Mouse (Mus musculus): ENCODE measurements at regions not wholly inside any gene's neighbourhood (a gene's known extent, or its start where the extent isn't known, plus 50 kb on each side); places are given as distances from the start of the nearest gene placed in this dataset.

DNA sequence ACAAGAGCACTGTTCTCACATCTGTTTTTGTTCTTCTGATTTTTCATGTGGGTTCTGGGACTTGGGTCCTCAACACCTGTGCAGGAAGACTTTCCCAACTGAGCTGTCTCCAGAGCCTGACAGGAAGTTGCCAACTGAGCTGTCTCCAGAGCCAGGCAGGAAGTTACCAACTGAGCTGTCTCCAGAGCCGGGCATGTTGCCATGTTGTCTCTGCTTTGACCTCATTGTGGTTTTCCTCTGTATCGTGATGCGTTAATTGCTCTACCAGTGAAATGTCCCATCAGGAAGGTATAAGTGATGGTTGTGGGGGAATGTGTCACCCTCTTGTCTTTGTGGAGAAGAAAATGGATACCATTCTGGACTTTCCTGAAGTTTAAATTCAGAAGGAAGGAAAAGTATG is 54.4 kb upstream of the Olfm4 start:
- DNase-seq: no peak

- DNase-seq: peak; percentile 18 to 39
These were observed 56.7 kb upstream of the Olfm4 start for GRCm38 (mm10) chr14:79927161-79927560.

DNA sequence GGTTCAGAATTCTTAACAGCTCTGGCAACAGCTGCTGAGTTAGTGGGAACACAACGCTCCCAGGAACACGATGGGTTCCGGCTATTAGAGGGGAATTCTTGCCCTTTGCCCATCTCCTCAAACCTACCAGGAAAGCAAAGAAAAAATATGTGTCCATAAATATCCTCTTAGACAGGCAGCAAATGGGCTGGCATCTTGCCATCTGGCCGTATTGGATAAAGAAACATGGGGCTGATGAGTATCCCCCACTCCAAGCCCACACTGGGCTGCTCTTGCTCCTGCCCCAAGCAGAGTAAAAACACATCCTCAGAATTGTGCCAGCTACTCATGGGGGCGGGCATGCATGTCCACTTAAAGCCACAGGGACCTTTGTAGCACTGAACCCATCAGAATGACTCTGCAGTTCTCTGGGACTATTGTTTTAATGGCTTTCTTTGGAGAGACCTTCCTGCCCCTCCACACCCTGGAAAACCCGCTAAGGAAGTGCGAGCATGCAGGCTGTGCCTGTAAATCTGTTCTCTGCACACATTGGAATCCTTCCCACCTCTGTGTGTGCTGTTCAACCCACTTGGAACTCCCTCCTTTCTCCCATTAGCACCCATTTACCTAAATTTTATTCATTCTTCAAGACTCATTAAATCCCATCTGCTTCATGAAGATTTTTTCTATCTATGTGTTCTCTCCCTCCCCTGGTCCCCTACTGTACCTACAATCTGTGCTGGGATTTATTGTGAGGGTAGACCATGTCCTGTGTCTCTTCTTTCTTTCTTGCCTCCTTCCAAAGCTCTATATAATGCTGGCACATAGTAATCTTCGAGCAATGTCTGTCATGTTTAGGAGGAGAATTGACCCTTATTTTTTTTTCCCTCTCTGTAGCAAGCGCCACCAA is 66.7 kb upstream of the Olfm4 start:
- DNase-seq: peak; percentile 64 to 88

GRCm38 (mm10) chr14:79914966-79915365 is 68.9 kb upstream of the Olfm4 start:
- DNase-seq: no peak

DNA sequence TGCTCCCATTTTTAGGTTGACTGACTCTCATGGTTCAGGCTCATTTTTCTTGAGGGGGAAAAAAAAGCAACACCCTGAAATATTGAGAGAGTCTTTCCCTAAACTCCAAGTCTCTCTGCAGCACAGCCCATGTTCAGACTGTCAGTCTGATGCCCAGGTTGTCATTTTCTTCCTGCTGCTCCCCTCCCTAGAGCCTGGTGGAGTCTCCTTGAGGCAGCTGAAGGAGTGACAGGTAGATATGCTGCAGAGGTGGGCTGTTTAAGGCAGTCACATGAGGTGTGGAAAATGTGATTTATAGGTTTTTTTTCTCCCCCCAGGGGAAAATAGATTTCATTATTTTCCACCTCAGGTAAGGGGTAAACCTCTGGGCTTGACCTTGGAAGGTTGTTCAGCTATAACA is 70.6 kb upstream of the Olfm4 start:
- DNase-seq: no peak

DNA sequence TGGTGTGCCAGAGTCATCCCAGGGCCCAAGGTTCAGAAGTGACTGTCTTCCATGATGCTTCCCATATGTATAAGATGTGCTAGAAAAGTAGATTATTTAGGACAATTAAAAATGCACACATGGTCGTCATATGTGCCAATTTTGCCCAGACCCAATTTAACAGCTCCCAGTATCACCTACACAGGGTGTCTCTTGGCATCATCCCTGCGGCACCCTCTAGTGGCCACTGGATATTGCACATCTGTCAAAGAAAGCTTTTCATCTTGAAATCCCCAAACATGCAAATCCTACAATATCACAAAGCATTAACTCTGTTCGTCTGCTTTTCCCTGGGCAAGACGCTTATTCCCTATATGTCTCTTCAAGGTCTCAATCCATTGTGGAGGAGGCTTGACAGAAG is 71.3 kb upstream of the Olfm4 start:
- peak; percentile 35 to 77 for DNase-seq

GRCm38 (mm10) chr14:79907761-79908160 is 76.1 kb upstream of the Olfm4 start:
- DNase-seq: peak in 1 of 2 experiments; percentile 30

GRCm38 (mm10) chr14:79905574-79905973 is 78.3 kb upstream of the Olfm4 start:
- no peak for DNase-seq

- no peak for DNase-seq
These were observed 81.5 kb upstream of the Olfm4 start for GRCm38 (mm10) chr14:79902355-79902754.

DNA sequence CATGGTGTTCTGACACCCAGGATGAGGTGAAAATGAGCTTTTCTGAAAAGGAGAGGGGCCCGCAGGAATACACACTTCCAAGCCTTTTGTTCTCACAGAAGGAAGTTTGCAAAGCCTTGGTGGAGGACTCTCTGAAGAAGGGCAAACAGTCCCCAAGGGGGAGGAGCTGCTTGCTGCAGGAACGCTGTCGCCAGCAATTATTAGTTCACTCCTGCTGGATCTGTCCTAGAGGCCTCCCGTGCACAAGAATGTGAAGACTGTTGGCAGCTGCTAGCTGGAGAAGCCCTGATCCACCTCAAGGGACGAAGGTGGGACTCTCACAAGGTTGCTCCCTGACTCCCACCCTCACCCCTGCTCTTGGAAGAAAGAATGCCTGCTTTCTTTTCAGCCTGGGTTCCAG is 85.6 kb upstream of the Olfm4 start:
- DNase-seq: peak; percentile 65 to 71

DNA sequence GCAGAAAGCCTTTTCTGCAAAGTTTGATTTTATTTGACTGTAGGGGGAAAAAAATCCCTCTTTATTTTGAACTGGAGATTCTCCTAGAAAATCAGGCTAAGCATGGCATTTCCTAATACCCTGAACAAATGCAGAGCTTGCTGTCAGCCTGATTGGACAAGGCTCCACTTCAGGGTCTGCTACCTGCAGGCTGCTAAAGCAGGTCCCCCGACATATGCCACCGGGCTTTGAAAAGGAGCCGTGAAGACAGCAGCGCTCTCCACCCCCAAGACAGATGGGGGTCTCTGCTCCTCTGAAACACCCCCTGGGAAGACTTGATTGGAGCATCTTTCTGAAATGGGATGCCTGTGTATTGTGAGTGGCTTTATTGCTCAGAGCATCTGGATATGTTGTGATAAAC is 90.6 kb upstream of the Olfm4 start:
- DNase-seq: no peak

- peak; percentile 41 to 45 for DNase-seq
These were observed 93.2 kb upstream of the Olfm4 start for GRCm38 (mm10) chr14:79890682-79891081.

DNA sequence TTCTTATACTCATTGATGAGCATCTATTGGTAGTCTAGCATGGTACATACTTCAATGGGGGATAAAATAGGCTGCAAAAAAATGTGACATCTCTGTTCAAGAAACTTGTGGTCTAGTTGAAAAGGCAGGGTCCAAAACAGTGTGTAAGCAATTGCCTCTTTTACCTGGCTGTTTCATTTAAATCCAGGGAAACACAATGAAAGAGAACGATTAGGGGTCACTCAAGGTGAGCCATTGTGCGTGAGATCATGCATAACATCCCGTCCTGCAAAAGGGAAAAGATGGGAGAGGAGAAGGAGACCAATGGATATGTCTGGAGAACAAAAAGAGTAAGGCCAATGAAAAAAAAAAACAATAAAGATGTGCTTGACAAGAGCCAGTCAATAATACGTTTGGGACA is 93.6 kb upstream of the Olfm4 start:
- DNase-seq: no peak

- DNase-seq: no peak
These were observed 100.4 kb upstream of the Olfm4 start for GRCm38 (mm10) chr14:79883487-79883886.

- DNase-seq: no peak
These were observed 102.2 kb upstream of the Olfm4 start for GRCm38 (mm10) chr14:79881726-79882125.

DNA sequence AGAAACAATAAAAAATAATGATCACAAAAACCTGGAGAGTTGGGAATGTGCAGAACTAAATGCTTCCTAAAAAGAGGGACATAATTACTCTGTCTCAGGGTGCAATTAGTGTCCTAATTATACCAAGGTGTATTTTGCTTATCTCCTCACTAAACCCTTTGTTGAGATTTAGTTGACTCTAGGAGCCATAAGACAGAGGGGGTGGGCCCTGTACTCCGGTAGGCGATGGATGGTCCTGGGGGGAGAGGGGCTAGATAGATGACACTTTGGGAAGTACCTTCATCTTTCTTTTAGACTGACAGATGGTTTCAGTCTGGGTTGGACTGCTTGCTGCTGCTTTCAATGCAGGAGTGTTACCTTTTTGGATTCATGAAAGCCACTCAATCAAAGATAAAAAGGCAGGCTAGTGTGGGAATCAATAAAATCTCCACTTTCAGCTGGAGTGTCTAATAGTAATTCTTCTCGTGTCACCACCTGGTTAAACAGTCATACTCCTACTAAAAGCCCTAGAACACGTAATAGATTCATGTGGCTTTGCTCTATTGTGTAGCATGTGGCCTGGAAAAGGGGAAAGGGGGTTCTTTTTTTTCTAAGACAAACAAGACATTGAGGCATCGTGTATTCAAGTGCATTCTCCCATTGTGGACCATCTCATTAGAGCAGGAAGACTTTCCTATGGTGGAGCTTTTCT is 103.7 kb upstream of the Olfm4 start:
- no peak for DNase-seq

- DNase-seq: no peak
These were observed 104.4 kb upstream of the Olfm4 start for GRCm38 (mm10) chr14:79879333-79880035.

- DNase-seq: no peak
These were observed 105.4 kb upstream of the Olfm4 start for GRCm38 (mm10) chr14:79878285-79879019.

GRCm38 (mm10) chr14:79873062-79873461 is 102.0 kb upstream of the Pcdh8 start:
- peak; percentile 45 to 55 for DNase-seq

DNA sequence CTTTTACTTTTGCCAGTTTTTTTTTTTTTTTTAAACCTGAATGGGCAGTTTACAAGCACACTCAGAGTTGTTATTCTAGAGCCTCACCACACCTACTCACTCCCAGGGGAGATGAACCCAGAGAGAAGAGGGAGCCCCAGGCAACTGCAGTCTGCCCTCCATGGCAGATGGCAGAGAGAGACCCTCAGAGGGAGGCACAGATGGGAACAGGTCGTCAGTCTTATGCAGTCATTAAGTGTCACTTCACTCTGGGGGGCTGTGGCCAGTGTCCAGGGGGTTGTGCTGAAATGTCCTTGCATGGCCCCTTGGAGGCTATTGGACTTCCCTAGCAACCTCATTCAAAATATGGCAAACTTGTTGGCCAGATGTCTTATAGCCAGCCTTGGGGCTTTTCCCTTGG is 101.3 kb upstream of the Pcdh8 start:
- no peak for DNase-seq

DNA sequence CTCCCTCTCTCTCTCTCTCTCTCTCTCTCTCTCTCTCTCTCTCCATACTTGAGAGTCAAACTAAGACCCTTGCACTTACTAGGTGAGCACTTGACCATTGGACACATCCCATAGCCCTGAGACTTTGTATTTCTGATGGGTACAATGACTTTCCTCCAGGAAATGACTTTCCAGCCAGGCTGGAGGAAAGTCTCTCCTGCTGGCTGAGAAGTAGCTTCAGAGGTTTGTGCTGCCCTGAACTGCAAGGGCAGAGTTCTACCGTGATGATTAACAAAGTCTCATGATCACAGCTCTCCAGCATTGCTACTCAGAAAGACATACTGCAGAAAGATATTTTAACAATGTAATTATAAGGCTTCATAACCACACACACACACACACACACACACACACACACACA is 98.2 kb upstream of the Pcdh8 start:
- DNase-seq: peak; percentile 53 to 68

DNA sequence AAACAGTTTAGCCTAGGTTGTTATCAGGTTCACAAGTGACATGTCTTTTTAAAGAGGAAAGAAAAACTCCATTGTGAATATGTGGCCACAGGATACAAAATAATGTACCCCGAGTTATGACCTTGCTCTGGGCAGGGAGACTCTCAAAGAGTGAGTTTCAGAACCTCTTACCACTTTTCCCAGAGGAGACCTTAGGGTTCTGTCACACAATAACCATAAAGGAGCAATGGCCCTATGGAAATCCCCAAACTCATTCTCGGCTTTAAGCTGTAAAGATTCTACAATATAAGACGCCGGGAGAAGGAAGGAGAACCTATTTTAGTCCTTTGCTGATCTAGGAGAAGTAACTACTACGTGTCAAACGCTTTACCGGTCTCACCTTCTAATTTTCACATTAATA is 85.1 kb upstream of the Pcdh8 start:
- no peak for DNase-seq

DNA sequence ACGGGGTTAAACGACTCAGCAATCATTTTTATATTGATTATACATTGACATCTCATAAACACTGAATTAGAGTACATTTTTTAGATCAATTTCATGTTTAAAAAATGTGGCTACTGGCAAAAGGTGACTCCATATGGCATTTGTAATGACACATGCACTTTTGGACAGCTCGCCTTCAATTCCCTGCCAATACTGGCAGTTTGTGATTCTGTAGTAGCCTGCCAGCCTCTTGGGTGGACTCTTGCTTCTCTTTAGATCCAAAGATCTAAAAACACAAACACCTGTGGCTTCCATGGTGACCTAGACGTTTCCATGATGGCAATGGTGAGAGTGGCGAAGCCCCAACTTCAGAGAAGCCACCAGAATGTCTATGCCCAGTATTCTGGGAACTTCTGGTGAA is 83.1 kb upstream of the Pcdh8 start:
- no peak for DNase-seq

All from kidney, adult 8-10 months (tissue).